8 mouse cellular contexts compared by ENCODE assay signal in the genomic region with DNA sequence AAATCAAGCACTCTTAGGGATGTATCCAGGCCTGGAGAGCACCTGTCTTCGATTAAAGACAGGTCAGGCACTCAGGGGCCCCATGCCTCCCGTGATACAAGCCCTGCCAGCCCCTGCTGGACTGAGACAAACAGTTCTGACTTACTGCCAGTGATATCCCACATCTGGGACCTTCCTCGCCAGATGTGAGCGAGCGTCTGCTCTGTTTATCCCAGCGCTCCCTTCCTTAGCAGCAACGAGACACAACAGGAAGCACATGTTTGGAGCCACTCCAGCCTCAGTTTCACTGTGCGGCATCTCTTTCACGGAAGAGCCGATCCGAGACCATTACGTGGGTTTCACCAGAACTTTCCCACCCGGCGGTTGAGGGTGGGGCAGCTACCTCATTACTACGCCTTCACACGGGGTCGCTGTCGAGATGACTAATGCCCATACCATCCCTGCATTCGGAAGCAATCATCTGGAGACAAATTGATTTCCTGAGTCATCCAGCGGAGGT. TPM values are rescaled to one million over a fixed set of nuclear protein-coding genes. Genes with fewer than 3 reads are reported as not detected.
DNase-seq lines count a peak whose midpoint lies in the region; ATAC-seq lines count a peak whose summit lies in the region.

No protein-coding gene starts in this region.

- H3K4me1 ChIP-seq in stomach, embryonic 16.5 days (ENCODE audit: control insufficient read depth, insufficient read depth, low read length): peaks cover 26% of the 10 kb centered on the region

- peak overlapping the region; percentile 39 for H3K4me3 ChIP-seq in stomach, embryonic 16.5 days (replicated peaks; ENCODE audit: low read length)

- peak overlapping the region; percentile 73 for H3K27ac ChIP-seq in stomach, embryonic 16.5 days (ENCODE audit: low read length)

- H3K36me3 ChIP-seq in stomach, embryonic 16.5 days (ENCODE audit: control insufficient read depth, insufficient read depth, low read length): no peaks in the 10 kb centered on the region

- no peaks in the 10 kb centered on the region for H3K9me3 ChIP-seq in stomach, embryonic 16.5 days (replicated peaks; ENCODE audit: control insufficient read depth, low read length)

- peak overlapping the region; percentile 51 for H3K4me2 ChIP-seq in stomach, embryonic 16.5 days (ENCODE audit: low read depth, low read length)

- no peaks in the 10 kb centered on the region for H3K27me3 ChIP-seq in stomach, embryonic 16.5 days (ENCODE audit: control insufficient read depth, insufficient read depth, low read length)

- peak; percentile 18 for DNase-seq in CD4-positive helper T cell, adult 2 months (ENCODE audit: low read depth, low spot score)
- DNase-seq in lung, postnatal 10 days: peak; percentile 79
- DNase-seq in cerebellum, adult 11 months: no peak

- WGBS in stomach, embryonic 16.5 days: 14% methylated on average over 20 of the region's 20 CpGs

- peak; percentile 59 for ATAC-seq in common myeloid progenitor, adult 5-6 weeks (replicated peaks; ENCODE audit: low read depth, poor library complexity, severe bottlenecking)
- peak; percentile 71 for ATAC-seq in granulocyte monocyte progenitor cell, adult 5-6 weeks (replicated peaks; ENCODE audit: poor library complexity, severe bottlenecking)
- ATAC-seq in inflammation-experienced regulatory T-cells, adult 6 months: peak; percentile 52
- ATAC-seq in stomach, embryonic 16.5 days (ENCODE audit: insufficient read depth, low FRiP score): peak; percentile 72
- ATAC-seq in monocyte, adult 5-6 weeks (replicated peaks; ENCODE audit: insufficient number of reproducible peaks, low FRiP score, low TSS enrichment, poor library complexity, severe bottlenecking): no peak

- H3K9ac ChIP-seq in stomach, embryonic 16.5 days (ENCODE audit: low read length): no peak overlapping the region

RNA-seq across cellular contexts. Expression of a gene that starts 23.3 kb away (rescaled TPM):
- 0.10 and 0.78 TPM in 2 replicates for total RNA-seq in common myeloid progenitor, adult 5-6 weeks (2017)
- 0.41 and 0.58 TPM in 2 replicates for total RNA-seq in granulocyte monocyte progenitor cell, adult 5-6 weeks (2014; fragmentation: Nextera tagmentation)
- 0.17 and 0.77 TPM in 2 replicates for total RNA-seq in granulocyte monocyte progenitor cell, adult 5-6 weeks (2017)
- 10 to 100 TPM; 11.0 to 24.6 (median 12.1) TPM for polyA plus RNA-seq in inflammation-experienced regulatory T-cells, adult 6 months (2017; shearing (Covaris generic))
- 14.9 and 17.7 TPM in 2 replicates for polyA plus RNA-seq in stomach, embryonic 16.5 days (2015; fragmentation: Nextera tagmentation; extraction: Ambion mirVana)
- 1.4 to 5.0 TPM (median 1.9 TPM) in 3 replicates for total RNA-seq in monocyte, adult 5-6 weeks (2017)
